Mouse (Mus musculus): ENCODE results near the gene Ppp2r2d. TPM values are rescaled to one million over a fixed set of nuclear protein-coding genes. Genes with fewer than 3 reads are reported as not detected.

The Ppp2r2d gene
- polyA plus RNA-seq, 1 experiment from 2014 or later: 100 TPM

- H3K4me1 ChIP-seq (ENCODE audit: control insufficient read depth, insufficient read depth, low read length): no peaks in the 10 kb centered on the region
- no peaks in the 10 kb centered on the region for H3K27me3 ChIP-seq (ENCODE audit: control insufficient read depth, insufficient read depth, low read length)
- H3K9me3 ChIP-seq (ENCODE audit: control insufficient read depth, low read length): no peaks in the 10 kb centered on the region
- no peak overlapping the region for H3K4me2 ChIP-seq (ENCODE audit: low read length)
- H3K36me3 ChIP-seq (ENCODE audit: control insufficient read depth, insufficient read depth, low read length): peaks cover 99% of the 10 kb centered on the region
- no peak overlapping the region for H3K27ac ChIP-seq (replicated peaks; ENCODE audit: low read depth, low read length)
- WGBS: 92% methylated on average over 3 of the region's 3 CpGs
- no peak for DNase-seq
- no peak for ATAC-seq (ENCODE audit: low FRiP score, low TSS enrichment)
- no peak overlapping the region for H3K4me3 ChIP-seq (replicated peaks; ENCODE audit: low read depth, low read length)
- no peak overlapping the region for H3K9ac ChIP-seq (replicated peaks; ENCODE audit: low read length)
Observed at GRCm38 (mm10) chr7:138875031-138875430, 29.2 kb downstream of the Ppp2r2d start.

GRCm38 (mm10) chr7:138883724-138884123 is 37.8 kb downstream of the Ppp2r2d start:
- 100% methylated on average over 3 of the region's 3 CpGs for WGBS
- Histone ChIP-seq H3K27ac (replicated peaks; ENCODE audit: low read depth, low read length) (no peak overlapping the region), H3K4me1 (ENCODE audit: control insufficient read depth, insufficient read depth, low read length) (no peaks in the 10 kb centered on the region), H3K4me2 (ENCODE audit: low read length) (no peak overlapping the region), H3K4me3 (replicated peaks; ENCODE audit: low read depth, low read length) (no peak overlapping the region), H3K9ac (replicated peaks; ENCODE audit: low read length) (no peak overlapping the region), H3K27me3 (ENCODE audit: control insufficient read depth, insufficient read depth, low read length) (no peaks in the 10 kb centered on the region), H3K36me3 (ENCODE audit: control insufficient read depth, insufficient read depth, low read length) (peaks cover 58% of the 10 kb centered on the region), H3K9me3 (ENCODE audit: control insufficient read depth, low read length) (no peaks in the 10 kb centered on the region)
- DNase-seq (no peak), ATAC-seq (ENCODE audit: low FRiP score, low TSS enrichment) (no peak)

- no peaks in the 10 kb centered on the region for H3K4me1 ChIP-seq (ENCODE audit: control insufficient read depth, insufficient read depth, low read length)
- H3K9me3 ChIP-seq (ENCODE audit: control insufficient read depth, low read length): no peaks in the 10 kb centered on the region
- DNase-seq (no peak), ATAC-seq (ENCODE audit: low FRiP score, low TSS enrichment) (no peak)
- H3K27me3 ChIP-seq (ENCODE audit: control insufficient read depth, insufficient read depth, low read length): no peaks in the 10 kb centered on the region
- H3K4me2 ChIP-seq (ENCODE audit: low read length): no peak overlapping the region
- H3K27ac ChIP-seq (replicated peaks; ENCODE audit: low read depth, low read length): no peak overlapping the region
- WGBS: 91% methylated on average over 13 of the region's 13 CpGs
- peaks cover 39% of the 10 kb centered on the region for H3K36me3 ChIP-seq (ENCODE audit: control insufficient read depth, insufficient read depth, low read length)
- H3K9ac ChIP-seq (replicated peaks; ENCODE audit: low read length): no peak overlapping the region
- no peak overlapping the region for H3K4me3 ChIP-seq (replicated peaks; ENCODE audit: low read depth, low read length)
Observed at GRCm38 (mm10) chr7:138885365-138886289, 39.7 kb downstream of the Ppp2r2d start.

DNA sequence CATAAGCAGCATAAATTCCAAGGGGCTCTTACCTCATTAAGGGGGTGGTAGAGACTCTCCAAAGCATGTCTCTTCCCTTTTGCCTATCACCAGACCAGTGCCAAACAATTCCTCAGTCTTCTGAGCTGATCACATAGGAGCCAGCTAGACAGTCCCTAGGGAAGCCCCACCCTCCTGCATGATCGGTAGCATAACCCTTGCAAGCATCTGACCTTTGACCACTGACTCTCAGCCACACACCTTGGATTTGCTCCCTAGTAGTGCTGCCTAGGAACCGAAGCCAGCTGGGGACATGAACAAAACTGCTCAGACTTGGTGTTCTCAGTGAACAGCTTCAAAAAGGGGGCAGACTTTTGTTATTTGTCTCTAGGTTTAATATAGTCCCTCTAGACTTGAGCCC is 52.2 kb downstream of the Ppp2r2d start:
- Histone ChIP-seq H3K27ac (replicated peaks; ENCODE audit: low read depth, low read length) (no peak overlapping the region), H3K36me3 (ENCODE audit: control insufficient read depth, insufficient read depth, low read length) (peaks cover 31% of the 10 kb centered on the region), H3K9ac (replicated peaks; ENCODE audit: low read length) (no peak overlapping the region), H3K4me2 (ENCODE audit: low read length) (no peak overlapping the region), H3K4me1 (ENCODE audit: control insufficient read depth, insufficient read depth, low read length) (no peaks in the 10 kb centered on the region), H3K9me3 (ENCODE audit: control insufficient read depth, low read length) (no peaks in the 10 kb centered on the region), H3K4me3 (replicated peaks; ENCODE audit: low read depth, low read length) (no peak overlapping the region), H3K27me3 (ENCODE audit: control insufficient read depth, insufficient read depth, low read length) (no peaks in the 10 kb centered on the region)
- ATAC-seq (ENCODE audit: low FRiP score, low TSS enrichment) (no peak), DNase-seq (no peak)
- 71% methylated on average over 2 of the region's 2 CpGs for WGBS

DNA sequence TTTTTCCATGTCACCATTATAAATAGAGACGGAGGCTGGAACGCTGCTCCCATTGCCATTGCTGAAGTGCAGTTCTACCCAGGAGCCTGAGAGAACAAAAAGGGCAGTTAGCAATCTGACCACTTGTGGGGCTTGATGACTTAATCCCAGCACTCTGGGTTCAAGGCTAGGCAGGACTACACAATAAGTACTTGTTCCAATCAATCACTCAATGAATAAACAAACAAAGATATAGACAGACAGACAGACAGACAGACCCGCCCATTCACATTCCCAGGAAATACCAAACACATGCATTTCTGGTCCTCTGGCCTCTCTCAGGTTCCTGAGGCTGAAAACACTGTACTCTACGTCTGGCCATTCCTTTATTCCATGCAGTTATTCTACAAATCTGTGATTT is 52.9 kb downstream of the Ppp2r2d start:
- ATAC-seq (ENCODE audit: low FRiP score, low TSS enrichment) (no peak), DNase-seq (no peak)
- peaks cover 29% of the 10 kb centered on the region for H3K36me3 ChIP-seq (ENCODE audit: control insufficient read depth, insufficient read depth, low read length)
- H3K27me3 ChIP-seq (ENCODE audit: control insufficient read depth, insufficient read depth, low read length): no peaks in the 10 kb centered on the region
- no peak overlapping the region for H3K4me2 ChIP-seq (ENCODE audit: low read length)
- no peak overlapping the region for H3K27ac ChIP-seq (replicated peaks; ENCODE audit: low read depth, low read length)
- H3K9me3 ChIP-seq (ENCODE audit: control insufficient read depth, low read length): no peaks in the 10 kb centered on the region
- H3K4me3 ChIP-seq (replicated peaks; ENCODE audit: low read depth, low read length): no peak overlapping the region
- H3K9ac ChIP-seq (replicated peaks; ENCODE audit: low read length): no peak overlapping the region
- H3K4me1 ChIP-seq (ENCODE audit: control insufficient read depth, insufficient read depth, low read length): no peaks in the 10 kb centered on the region
- 87% methylated on average over 4 of the region's 4 CpGs for WGBS

DNA sequence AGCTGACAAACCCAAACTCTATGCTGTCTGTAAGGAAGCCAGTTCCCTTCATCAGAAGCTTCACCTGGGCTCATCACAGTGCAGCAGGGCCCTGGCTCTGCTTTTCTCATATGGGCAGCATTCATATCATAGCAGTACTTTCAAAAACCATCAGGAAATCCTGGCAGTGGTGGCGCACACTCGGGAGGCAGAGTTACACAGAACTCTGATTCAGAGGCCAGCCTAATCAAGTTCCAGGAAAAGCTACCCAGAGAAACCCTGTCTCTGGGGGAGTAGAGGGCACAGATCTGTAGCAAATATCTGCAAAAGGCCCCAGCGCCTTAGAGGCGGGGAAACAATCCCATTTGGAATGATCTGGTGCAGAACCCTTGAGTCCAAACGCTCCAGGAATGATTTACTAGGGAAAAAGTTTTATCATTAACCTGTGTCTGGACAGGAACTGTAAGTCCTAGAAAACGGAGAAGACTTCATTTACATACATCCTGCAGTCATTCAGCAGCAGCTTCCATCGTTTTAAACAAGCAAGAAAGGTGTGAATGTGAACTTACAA is 58.1 kb downstream of the Ppp2r2d start:
- WGBS: 85% methylated on average over 7 of the region's 7 CpGs
- Histone ChIP-seq H3K9me3 (ENCODE audit: control insufficient read depth, low read length) (no peaks in the 10 kb centered on the region), H3K27me3 (ENCODE audit: control insufficient read depth, insufficient read depth, low read length) (no peaks in the 10 kb centered on the region), H3K9ac (replicated peaks; ENCODE audit: low read length) (no peak overlapping the region), H3K4me3 (replicated peaks; ENCODE audit: low read depth, low read length) (no peak overlapping the region), H3K4me2 (ENCODE audit: low read length) (no peak overlapping the region), H3K27ac (replicated peaks; ENCODE audit: low read depth, low read length) (no peak overlapping the region), H3K36me3 (ENCODE audit: control insufficient read depth, insufficient read depth, low read length) (no peaks in the 10 kb centered on the region), H3K4me1 (ENCODE audit: control insufficient read depth, insufficient read depth, low read length) (peaks cover 14% of the 10 kb centered on the region)
- DNase-seq (no peak), ATAC-seq (ENCODE audit: low FRiP score, low TSS enrichment) (no peak)

GRCm38 (mm10) chr7:138906441-138906840 is 60.6 kb downstream of the Ppp2r2d start:
- Histone ChIP-seq H3K4me3 (replicated peaks; ENCODE audit: low read depth, low read length) (no peak overlapping the region), H3K27me3 (ENCODE audit: control insufficient read depth, insufficient read depth, low read length) (peaks cover 5% of the 10 kb centered on the region; the same call in 1 of the 2 replicates), H3K9me3 (ENCODE audit: control insufficient read depth, low read length) (no peaks in the 10 kb centered on the region), H3K9ac (replicated peaks; ENCODE audit: low read length) (0 out of 2 replicates have a peak overlapping the region, but pooled peaks have one; percentile 16), H3K4me2 (ENCODE audit: low read length) (peak overlapping the region; percentile 82; the same call in 1 of the 2 replicates), H3K27ac (replicated peaks; ENCODE audit: low read depth, low read length) (no peak overlapping the region), H3K4me1 (ENCODE audit: control insufficient read depth, insufficient read depth, low read length) (peaks cover 19% of the 10 kb centered on the region), H3K36me3 (ENCODE audit: control insufficient read depth, insufficient read depth, low read length) (no peaks in the 10 kb centered on the region)
- 92% methylated on average over 1 of the region's 1 CpGs for WGBS
- DNase-seq (no peak), ATAC-seq (ENCODE audit: low FRiP score, low TSS enrichment) (no peak)

DNA sequence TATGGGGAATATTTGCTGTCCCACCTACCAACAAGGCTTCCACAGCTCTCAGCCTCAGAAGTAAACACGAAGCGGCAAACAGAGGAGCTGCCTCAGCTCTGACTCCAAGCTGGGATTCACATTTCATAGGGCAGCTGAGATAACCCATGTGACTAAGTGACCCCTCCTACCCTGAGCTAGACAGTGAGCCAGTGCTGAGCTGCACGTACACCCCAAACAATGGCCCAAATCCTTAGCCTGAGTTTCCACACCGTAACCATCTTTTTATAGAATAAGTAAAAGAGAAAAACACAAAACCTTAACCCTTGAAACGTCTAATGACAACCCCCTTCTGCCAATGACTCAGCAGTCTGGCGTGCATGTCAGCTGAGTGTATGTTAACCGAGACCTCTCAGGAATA is 61.2 kb downstream of the Ppp2r2d start:
- no peaks in the 10 kb centered on the region for H3K36me3 ChIP-seq (ENCODE audit: control insufficient read depth, insufficient read depth, low read length)
- no peaks in the 10 kb centered on the region for H3K9me3 ChIP-seq (ENCODE audit: control insufficient read depth, low read length)
- peak overlapping the region; percentile 14 for H3K4me3 ChIP-seq (replicated peaks; ENCODE audit: low read depth, low read length)
- no peak overlapping the region for H3K27ac ChIP-seq (replicated peaks; ENCODE audit: low read depth, low read length)
- DNase-seq (peak; percentile 49), ATAC-seq (ENCODE audit: low FRiP score, low TSS enrichment) (no peak)
- H3K9ac ChIP-seq (replicated peaks; ENCODE audit: low read length): peak overlapping the region; percentile 16; the same call in 1 of the 2 replicates
- WGBS: 5% methylated on average over 7 of the region's 7 CpGs
- H3K27me3 ChIP-seq (ENCODE audit: control insufficient read depth, insufficient read depth, low read length): peaks cover 5% of the 10 kb centered on the region; the same call in 1 of the 2 replicates
- H3K4me1 ChIP-seq (ENCODE audit: control insufficient read depth, insufficient read depth, low read length): peaks cover 19% of the 10 kb centered on the region
- H3K4me2 ChIP-seq (ENCODE audit: low read length): peak overlapping the region; percentile 82
